Mouse (Mus musculus) frontal cortex, adult (tissue): ENCODE results near the gene Hist2h2bb.
"Not testable (repeated sequence)": the region's sequence is repeated elsewhere in the genome, so short reads cannot be mapped to it uniquely, and the experiment has no call there.

Experiments
- ATAC-seq: cut with Nextera tagmentation; 2 replicates; pipeline ENCODE4 v1.9.2; 2017; ENCODE audit warnings: mild to moderate bottlenecking, moderate library complexity, mixed read lengths; ENCODE audit not compliant: low TSS enrichment

The Hist2h2bb gene

GRCm38 (mm10) chr3:96239949-96240798, 29.4 kb upstream of the Hist2h2bb start, which contains the start of gene Hist2h2aa2:
Gene Hist2h2aa2 (minus strand): TSS chr3:96240276.
- peak; percentile 79 for ATAC-seq

GRCm38 (mm10) chr3:96240799-96241197, 28.8 kb upstream of the Hist2h2bb start:
- no peak for ATAC-seq

DNA sequence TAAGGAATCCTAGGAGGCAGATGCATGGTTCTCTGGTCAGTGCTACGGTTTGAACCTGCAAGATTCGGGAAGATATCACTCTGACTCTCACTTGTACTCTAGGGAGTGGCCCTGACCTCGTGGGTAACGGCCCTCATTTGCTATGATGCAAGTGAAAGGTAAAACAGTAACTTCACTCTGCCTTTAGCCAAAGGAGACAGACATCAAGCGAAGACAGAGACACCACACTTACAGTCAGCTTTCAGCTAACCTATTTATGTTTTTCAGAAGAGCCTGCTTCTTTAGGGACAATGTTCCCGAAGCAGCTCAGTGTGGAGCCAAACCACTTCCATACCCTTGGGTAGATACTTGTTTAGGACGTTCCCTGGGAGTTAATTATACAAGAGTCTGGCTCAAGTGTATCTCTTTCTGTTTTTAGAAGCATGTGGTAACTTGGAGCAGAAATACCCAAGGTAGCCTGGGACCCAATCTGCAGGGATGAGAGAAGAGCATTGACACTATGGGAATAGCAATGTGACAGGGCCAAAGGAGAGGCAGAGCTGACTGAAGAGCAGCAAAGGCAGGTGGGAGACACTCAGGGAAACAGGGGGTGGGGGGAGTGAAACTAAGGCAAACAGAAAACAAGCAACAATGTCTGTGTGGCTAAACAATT, 25.5 kb upstream of the Hist2h2bb start:
- ATAC-seq = no peak

DNA sequence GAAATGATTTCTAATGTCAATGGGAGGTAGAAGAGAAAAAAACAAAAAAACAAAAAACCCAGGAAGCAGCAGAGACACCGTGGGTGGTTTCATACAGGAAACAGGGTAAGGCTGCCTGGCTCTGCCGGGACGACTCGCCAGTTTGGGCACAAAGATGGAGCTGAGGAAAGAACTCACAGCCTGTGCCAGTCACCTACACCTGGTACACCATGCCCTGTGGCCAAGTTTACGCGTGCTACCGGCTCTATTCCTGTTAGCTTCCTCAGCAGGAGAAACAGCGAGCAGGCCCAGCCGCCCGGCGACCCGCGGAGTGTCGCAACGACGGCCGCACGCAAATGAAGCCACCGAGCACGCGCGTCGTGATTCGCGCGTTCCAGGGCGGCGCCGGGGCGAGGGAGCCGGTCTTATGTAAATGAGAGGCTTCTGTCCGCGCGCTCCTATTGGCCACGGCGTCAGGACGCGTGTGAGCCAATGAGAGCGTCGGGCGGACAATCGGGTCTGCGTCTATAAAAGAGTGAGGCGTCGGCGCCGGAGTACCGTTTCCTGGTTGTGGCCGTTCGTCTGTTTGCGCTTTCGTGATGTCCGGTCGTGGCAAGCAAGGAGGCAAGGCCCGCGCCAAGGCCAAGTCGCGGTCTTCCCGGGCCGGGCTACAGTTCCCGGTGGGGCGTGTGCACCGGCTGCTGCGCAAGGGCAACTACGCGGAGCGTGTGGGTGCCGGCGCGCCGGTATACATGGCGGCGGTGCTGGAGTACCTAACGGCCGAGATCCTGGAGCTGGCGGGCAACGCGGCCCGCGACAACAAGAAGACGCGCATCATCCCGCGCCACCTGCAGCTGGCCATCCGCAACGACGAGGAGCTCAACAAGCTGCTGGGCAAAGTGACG, 24.3 kb upstream of the Hist2h2bb start, which contains the start of gene Hist2h2aa1:
TSS of gene Hist2h2aa1 (plus strand) at position 495 of the 884 bp plus-strand sequence.
- ATAC-seq = peak; percentile 78

- ATAC-seq = not testable (repeated sequence)
These were observed 23.5 kb upstream of the Hist2h2bb start for GRCm38 (mm10) chr3:96246018-96246417.

GRCm38 (mm10) chr3:96246427-96246856, 23.1 kb upstream of the Hist2h2bb start, which contains the start of gene Hist2h3c1:
Gene Hist2h3c1 (plus strand): TSS chr3:96246685.
- peak; percentile 78 for ATAC-seq

- no peak for ATAC-seq
These were observed 22.0 kb upstream of the Hist2h2bb start for GRCm38 (mm10) chr3:96247356-96248140.

- no peak for ATAC-seq
These were observed 21.2 kb upstream of the Hist2h2bb start for GRCm38 (mm10) chr3:96248141-96249033.

DNA sequence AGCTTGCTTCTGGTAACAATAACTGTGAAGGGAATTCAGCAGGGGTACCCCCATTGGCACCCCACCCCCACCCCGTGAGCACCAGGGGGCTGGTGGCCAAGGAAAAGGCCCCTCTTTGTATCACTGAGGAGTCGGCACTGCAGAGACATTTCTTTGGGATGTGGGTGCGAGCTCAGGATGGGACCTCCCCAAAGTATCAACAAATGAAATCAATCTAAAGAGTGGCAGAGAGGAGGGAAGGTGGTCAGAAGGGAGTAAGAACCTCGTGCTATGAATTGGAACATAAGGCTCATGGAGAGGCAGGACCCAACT, 20.6 kb upstream of the Hist2h2bb start:
- no peak for ATAC-seq

DNA sequence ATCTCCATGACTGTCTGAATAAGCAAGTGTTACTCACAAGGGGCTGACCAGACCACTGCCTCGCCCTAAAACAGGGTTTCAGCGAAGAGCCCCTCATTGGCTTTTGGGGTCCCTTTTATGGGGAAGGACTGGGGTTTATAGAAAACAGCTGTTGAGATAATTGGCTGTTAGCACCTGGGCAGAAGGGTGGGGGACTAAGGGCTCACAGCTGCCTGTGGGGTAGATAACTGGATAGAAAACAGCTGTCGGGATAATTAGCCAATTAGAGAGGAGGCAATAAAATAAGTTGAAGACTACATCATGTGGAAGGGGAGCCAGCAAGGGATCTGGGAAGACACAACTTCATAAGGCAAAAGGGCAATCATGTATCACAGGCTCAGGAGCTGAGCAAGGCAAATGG, 18.7 kb upstream of the Hist2h2bb start:
- ATAC-seq = no peak

DNA sequence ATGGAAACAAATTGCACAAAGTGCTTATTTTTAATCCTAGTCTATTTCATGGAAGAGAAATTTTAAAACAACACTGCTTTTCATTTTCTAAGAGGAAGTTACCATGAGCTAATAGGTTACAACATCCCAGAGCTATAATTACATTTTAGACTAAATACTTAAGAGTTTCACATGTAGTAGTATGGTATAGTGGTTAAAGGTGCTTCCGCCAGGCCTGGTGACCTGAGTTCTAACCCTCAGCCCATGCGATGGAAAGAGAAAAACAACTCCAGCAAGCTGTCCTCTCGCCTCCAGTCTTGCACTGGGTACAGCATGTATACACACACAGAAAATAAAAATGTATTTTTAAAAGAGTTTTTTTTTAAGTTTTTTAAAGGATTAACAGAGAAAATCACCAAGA, 17.8 kb upstream of the Hist2h2bb start:
- no peak for ATAC-seq

- ATAC-seq = no peak
These were observed 14.7 kb upstream of the Hist2h2bb start for GRCm38 (mm10) chr3:96254683-96255355.

DNA sequence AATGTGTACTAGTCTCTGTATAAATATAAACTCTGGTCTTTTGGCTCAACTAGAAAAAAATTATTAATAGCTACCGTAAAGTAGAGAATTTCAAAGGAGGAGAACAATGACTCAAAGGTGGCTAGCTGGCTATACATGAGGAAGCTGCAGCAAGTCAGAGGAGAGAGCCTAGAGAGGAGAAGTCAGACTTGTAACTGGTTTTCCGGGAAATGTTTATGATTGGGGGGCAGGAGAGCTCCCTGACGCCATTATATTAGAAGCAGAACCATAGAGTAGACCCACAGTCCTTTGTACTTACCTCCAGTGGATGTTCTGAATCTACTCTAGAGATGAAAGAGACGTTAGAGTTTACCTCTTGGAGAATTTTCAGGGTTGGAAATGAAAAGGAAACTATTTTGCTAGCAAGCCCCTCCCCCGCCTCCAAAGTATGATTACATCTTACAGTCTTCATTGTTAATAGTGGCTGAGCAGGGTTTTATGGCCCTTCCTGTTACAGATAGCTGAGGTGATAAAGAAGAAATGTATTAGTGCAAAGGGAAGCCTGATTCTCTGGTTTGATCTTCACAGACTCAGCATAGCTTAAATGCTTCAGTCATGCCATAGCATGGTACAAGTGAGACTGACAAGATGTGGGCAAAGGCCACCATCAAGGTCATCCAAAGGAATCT, 13.5 kb upstream of the Hist2h2bb start:
- no peak for ATAC-seq

DNA sequence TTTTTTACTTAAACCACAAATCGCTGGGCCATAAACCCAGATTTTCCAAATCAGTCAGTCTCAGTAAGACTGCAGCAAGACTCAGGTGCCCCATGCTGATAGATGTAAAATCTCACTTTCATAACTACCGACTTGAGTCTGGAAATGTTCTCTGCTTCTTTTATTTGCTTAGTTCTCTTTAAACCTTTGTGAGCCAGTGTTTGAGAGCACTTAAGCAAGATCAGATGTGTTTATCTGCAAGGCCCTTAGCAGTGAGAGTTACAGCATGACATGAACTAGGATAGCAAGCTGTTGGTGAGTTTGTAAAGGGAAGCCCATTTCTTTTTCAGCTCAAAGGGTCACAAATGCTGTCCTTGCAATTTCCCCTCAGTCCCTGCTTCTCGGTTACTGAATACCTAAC, 12.4 kb upstream of the Hist2h2bb start:
- no peak for ATAC-seq

DNA sequence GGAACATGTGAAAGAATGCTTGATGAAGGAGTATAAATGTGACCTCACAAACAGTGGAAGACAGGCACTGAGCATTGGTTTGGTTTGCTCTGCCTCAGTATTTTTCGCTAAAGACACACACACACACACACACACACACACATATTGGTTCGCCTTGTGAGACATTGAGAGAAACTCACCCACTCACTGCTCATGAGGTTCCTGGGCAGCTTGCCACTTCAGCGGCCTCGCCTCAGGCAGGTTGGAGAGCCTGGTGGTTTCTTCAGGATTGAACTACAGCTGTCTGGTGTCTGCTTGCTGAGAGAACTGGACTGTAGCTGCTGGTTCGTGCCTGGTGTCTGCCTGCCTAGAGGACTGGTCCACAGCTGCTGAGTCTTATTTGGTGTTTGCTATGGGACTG, 9.3 kb upstream of the Hist2h2bb start:
- ATAC-seq = no peak

- ATAC-seq = no peak
These were observed 7.9 kb upstream of the Hist2h2bb start for GRCm38 (mm10) chr3:96261623-96262022.

DNA sequence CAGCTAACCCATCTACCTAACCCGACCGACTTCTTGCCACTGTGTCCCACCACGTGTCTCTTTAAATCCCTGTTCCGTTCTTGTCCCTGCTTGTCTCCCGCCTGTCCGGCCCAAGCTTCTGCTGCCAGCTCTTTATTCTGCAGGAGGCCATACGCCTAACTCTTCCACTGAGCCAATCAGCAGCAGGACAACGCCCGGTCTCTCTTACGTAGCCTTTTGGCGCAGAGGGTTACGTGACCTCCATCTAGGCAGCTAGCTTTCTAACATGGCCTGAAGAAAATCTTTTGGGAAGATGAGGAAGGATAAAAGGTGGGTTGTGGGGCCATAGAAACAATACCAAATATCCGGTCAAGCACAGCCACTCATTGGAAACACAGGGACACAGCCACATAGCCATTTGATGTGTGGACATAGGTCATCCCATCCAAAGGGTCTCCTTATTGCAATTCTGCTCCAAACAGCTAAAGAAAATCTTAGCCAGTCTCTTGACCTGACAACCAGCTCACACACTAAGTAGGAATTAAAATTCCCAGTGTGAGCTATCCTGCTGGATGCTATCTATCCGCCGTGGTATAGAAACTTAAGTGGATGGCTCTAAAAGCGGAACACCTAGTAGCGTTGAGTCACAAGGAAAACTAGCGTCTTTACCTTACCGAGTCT, 7.2 kb upstream of the Hist2h2bb start:
- peak; percentile 86 for ATAC-seq

DNA sequence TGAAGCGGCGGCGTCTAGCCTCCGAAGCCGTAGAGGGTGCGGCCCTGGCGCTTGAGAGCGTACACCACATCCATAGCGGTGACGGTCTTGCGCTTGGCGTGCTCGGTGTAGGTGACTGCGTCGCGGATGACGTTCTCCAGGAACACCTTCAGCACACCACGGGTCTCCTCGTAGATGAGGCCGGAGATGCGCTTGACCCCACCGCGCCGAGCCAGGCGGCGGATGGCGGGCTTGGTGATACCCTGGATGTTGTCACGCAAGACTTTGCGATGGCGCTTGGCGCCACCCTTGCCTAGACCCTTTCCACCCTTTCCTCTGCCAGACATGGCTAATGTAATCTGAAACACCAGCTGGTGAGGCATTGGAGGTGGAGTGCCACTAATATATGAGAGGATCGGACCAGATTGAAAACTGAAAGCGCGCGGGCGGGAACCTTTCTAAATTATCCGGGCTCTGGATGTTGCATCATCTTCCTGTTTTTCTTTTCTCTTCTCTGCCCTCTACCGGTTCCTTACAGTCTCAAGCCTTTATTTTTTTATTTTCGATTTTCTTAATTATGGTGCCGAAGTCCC, 6.5 kb upstream of the Hist2h2bb start, which contains the start of gene Hist2h4:
TSS of gene Hist2h4 (minus strand) at position 333 of the 572 bp plus-strand sequence.
- peak; percentile 69 for ATAC-seq
